Mouse (Mus musculus) skeletal muscle tissue, postnatal 0 days (tissue): Measurements from ENCODE around the gene Xndc1. TPM values are rescaled to one million over a fixed set of nuclear protein-coding genes. Genes with fewer than 3 reads are reported as not detected.

Experiments
- polyA plus RNA-seq: library from polyadenylated mRNA; unstranded; fragments of >200 nt; fragmentation: Nextera tagmentation; extraction: Ambion mirVana; gene quantifications from 2 replicates; pipeline ENCODE4 v1.2.1, GENCODE M21; 2015

Gene Xndc1
- polyA plus RNA-seq, result 8.2 and 9.5 TPM in 2 replicates

DNA sequence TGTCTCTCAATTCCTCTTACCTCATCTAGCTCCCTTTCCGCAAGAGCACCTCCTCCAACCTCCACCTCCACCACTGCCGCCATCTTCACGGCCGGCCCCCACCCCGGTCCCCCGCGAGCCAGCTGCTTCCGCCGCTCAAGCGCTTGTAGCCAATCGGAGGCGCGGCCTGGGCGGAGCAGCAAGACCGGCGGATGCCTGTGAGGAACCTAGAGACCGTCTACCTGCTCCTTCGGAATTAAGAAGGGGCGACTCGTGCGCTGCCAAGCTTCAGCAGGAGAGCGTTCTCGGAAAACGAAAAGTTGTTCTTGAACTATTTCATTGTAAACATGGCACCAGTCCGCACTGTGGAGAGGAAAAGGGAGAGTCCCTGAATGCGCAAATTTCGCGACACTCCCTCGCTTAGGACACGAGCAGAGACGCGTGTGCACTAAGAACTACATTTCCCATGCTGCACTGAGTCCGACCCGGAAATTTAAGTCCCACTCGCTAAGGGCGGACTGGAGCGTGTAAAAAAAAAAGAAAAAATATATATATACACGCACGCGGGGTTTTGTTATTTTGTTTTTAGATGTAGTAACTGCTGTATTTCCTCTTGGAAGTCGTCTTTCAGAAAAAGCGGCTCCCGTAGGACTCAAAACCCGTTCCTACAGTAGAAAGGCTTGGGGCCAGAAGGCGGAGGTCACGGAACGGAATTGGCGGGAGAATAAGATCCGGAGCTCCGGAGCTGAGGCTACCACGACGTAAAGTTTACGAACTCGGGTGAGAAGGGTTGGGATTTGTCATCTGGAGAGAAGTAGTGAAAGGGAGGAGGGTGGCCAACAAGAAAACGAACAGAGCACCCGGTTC, at the start of gene Xndc1, which contains the start of the genes Rnf121 and Xntrpc:
Gene Xndc1 (plus strand): TSS at position 466 of the 846 bp plus-strand sequence.
Gene Rnf121 (minus strand): TSS at position 424 of the 846 bp plus-strand sequence.
Gene Xntrpc (plus strand): TSS at position 668 of the 846 bp plus-strand sequence.

DNA sequence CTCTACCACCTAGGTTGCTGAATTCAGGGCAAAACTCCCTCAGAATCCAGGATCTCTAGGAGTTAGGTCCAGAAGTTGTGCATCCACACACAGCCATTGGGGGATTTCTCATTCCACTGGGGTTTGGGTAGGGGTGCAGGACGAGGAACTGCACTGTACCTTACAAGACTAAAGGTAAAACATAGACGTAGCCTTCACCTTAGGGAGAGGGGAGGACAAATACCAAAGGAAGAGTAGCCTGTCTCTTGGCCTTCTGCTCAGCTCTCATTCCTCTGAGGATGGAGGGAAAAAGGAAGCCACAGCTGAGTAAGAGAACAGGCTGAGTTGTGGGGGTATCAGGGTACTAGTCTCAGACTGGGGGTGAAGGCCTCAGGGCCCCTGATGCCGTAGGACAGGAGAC, 46.7 kb upstream of the Xndc1 start, which contains the start of gene Il18bp:
Gene Il18bp (minus strand): TSS at position 101 of the 400 bp plus-strand sequence.

DNA sequence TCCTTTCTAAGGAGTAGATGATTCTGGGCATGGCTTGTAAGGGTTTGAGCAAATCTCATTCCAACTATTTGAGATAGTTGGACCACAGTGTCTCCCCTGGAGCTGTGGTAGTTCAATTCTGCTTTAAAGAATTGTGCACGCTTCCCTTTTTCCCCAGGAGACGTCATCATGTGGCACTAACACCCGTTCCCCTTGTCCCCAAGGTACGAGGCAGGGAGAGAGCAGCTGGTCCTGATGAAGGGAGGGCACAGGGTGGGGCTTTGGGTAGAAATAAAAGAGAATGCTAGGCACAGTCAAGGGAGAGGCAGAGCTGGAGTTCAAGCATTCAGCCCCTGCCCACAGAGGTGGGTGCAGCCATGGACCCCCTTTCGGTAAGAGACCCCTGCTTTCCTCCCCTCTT, 17.5 kb downstream of the Xndc1 start, which contains the start of gene Trpc2:
Gene Trpc2 (plus strand): TSS at position 301 of the 400 bp plus-strand sequence.

DNA sequence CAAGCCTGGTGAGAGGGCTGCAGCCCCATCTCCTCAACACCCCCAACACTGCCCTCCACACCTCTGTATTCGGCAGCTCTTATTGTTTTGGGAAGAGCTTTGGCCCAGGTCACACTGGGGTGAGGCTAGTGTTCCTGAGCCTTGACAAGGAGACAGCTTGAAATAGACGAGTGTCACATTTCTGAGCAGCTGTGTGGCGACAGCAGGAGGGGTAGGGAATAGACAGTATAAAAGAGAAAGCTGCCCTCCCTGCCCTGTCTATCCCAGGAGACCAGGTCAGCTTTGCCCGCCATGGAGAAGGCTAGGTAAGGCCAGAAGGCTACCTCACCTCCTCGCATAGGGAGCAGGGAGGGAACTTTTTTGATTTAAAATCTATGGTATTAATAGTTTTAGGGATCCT, 36.2 kb downstream of the Xndc1 start, which contains the start of gene Art1:
Gene Art1 (plus strand): TSS at position 257 of the 400 bp plus-strand sequence.

DNA sequence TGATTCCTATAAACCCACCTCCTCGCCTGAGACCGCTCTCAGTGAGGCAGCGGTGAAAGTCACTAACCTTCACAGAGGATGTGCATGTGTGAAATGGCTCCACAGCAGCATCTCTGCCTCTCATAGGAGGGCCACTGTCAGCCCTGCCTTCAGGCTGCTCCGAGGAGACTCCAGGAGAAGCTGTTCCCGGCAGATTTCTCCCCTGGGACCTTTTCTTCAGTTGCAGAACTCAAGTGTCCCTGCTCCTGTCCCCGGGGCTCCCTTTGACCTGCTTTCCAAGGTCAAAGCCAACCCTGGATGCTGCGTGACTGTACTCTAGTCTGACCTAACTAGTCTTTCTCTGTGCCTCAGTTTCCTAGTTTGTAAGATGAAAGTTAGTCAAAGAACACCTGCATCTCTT, 43.9 kb downstream of the Xndc1 start, which contains the start of gene Art5:
Gene Art5 (minus strand): TSS at position 319 of the 400 bp plus-strand sequence.

DNA sequence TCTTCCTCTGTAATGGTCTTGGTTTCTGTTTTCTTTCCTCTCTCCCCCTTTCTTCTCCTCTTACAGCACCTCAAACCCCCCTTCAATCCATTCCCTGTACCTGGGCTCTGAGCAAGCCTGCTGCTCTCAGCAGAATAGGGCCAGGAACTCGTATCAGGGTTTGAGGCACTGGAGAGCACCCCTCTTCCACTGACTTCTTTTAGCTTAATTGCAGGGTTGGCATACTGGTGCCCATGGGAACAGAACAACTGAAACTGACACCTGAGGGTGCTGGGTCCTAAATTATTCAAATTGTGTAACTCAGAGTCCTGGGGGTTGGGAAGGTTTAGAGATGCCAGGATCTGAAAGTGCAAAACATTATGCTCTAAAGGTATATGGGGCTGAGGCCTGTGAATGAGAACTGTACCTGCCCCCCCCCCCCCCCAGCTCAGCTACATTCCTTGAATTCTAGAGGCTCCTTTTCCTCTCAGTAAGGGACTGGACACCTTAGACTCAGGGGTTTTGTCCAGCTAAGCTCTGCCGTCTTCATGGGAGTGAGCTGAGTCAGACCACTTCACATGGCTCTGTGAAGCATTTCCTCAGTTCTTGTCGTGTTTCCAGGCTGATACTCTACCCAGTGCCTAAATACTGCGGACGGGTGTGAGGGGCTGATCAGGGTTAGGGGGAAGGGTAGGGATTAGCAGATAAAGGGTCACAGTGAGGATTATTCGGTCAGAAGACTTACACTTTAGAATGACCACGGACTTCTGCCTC, 51.4 kb downstream of the Xndc1 start, which contains the start of gene Chrna10:
Gene Chrna10 (minus strand): TSS at position 250 of the 753 bp plus-strand sequence.

Other genes starting within 250 kb of the Xndc1 start
- 0.28 and 0.32 TPM in 2 replicates for gene Phox2a, start 247.2 kb upstream of the Xndc1 start, polyA plus RNA-seq
- gene Inppl1, start 227.3 kb upstream of the Xndc1 start, polyA plus RNA-seq, result 45.7 TPM in 2 replicates
- 9.6 and 15.0 TPM in 2 replicates for gene Folr2, start 208.3 kb upstream of the Xndc1 start, polyA plus RNA-seq
- 27.1 and 30.5 TPM in 2 replicates for gene Anapc15, start 201.8 kb upstream of the Xndc1 start, polyA plus RNA-seq
- 1.1 and 1.7 TPM in 2 replicates for gene Folr1, start 194.7 kb upstream of the Xndc1 start, polyA plus RNA-seq
- gene Lamtor1, start 159.6 kb upstream of the Xndc1 start, polyA plus RNA-seq, result 111 and 138 TPM in 2 replicates
- gene Tomt, start 159.2 kb upstream of the Xndc1 start, polyA plus RNA-seq, result not detected in 2 replicates
- gene Lrrc51, start 131.6 kb upstream of the Xndc1 start, polyA plus RNA-seq, result 6.2 and 8.0 TPM in 2 replicates
- gene Numa1, start 131.4 kb upstream of the Xndc1 start, polyA plus RNA-seq, result 22.6 and 29.4 TPM in 2 replicates
- gene Il18bp, start 46.8 kb upstream of the Xndc1 start, polyA plus RNA-seq, result 2.0 and 2.3 TPM in 2 replicates
- 15.8 and 16.1 TPM in 2 replicates for gene Rnf121, start within 50 bp of the Xndc1 start, polyA plus RNA-seq
- 0.27 and 0.49 TPM in 2 replicates for gene Xntrpc, start 202 bp downstream of the Xndc1 start, polyA plus RNA-seq
- gene Trpc2, start 17.6 kb downstream of the Xndc1 start, polyA plus RNA-seq, result 0.05 TPM in 1 of 2 replicates, not detected in the other
- 388 and 438 TPM in 2 replicates for gene Art1, start 36.2 kb downstream of the Xndc1 start, polyA plus RNA-seq
- 21.8 and 25.9 TPM in 2 replicates for gene Art5, start 44.0 kb downstream of the Xndc1 start, polyA plus RNA-seq
- 0.13 and 0.37 TPM in 2 replicates for gene Chrna10, start 51.3 kb downstream of the Xndc1 start, polyA plus RNA-seq
- 10.3 and 11.9 TPM in 2 replicates for gene Nup98, start 144.7 kb downstream of the Xndc1 start, polyA plus RNA-seq
- gene Pgap2, start 144.7 kb downstream of the Xndc1 start, polyA plus RNA-seq, result 44.4 and 45.1 TPM in 2 replicates
- gene Rhog, start 190.5 kb downstream of the Xndc1 start, polyA plus RNA-seq, result 40.2 and 53.1 TPM in 2 replicates
- gene Stim1, start 202.3 kb downstream of the Xndc1 start, polyA plus RNA-seq, result 93.1 and 102 TPM in 2 replicates